Mouse (Mus musculus): ENCODE measurements around the gene Gm20517.
A peak's percentile ranks its signal among the peaks of the same experiment; 100 is the strongest.

Gm20517 gene

GRCm38 (mm10) chr17:47671988-47672310 is 60.6 kb downstream of the Gm20517 start:
- no peak for DNase-seq (ENCODE audit: extremely low read depth, insufficient read length, low spot score)

DNA sequence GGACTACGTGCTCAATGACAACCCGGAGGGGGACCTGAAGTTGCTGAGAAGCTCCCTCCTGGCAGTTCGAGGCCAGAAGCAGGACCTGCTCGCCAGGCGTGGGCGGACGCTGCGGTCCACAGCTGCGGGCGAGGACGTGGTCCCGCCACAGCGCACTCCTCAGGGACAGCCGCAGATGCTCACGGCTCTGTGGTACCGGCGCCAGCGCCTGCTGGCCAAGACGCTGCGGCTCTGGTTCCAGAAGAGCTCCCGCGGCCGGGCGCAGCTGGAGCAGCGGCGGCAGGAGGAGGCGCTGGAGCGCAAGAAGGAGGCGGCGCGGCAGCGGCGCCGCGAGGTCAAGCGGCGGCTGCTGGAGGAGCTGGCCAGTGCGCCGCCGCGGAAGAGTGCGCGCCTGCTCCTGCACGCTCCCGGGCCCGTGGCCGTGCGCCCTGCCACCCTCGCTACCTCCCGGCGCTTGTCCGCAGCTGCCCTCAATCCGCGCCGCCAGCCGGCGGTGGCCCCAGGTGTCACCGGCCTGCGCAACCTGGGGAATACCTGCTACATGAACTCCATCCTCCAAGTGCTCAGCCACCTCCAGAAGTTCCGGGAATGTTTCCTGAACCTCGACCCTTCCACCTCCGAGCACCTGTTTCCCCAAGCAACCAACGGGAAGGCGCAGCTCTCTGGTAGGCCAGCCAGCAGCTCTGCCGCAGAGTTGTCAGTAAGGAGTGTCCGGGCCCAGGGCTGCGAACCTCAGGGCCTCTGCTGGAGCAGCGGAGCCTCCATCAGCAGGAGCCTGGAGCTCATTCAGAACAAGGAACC is 61.1 kb downstream of the Gm20517 start:
- no peak for DNase-seq (ENCODE audit: extremely low read depth, insufficient read length, low spot score)

- DNase-seq (ENCODE audit: extremely low read depth, insufficient read length, low spot score): no peak
These were observed 65.2 kb downstream of the Gm20517 start for GRCm38 (mm10) chr17:47676581-47676980.

DNA sequence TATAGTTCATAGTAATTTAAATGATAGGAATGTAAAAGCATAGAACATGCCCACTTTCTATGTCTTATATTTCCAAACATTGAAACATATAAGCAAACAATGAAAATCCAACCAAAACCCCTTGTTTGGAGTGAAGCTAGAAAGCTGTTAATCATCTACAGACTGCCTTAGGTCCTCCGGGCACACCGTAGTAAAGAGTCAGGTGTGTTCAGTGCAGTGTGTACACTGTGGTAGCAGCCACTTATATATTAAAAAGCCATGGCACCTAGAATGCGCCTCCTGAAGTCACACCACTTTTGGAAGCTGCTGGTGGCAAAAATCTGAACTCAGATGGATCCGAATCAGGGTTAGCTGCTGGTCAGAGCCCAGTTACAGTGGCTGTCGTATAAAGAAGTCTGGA is 66.8 kb downstream of the Gm20517 start:
- DNase-seq (ENCODE audit: extremely low read depth, insufficient read length, low spot score): no peak

DNA sequence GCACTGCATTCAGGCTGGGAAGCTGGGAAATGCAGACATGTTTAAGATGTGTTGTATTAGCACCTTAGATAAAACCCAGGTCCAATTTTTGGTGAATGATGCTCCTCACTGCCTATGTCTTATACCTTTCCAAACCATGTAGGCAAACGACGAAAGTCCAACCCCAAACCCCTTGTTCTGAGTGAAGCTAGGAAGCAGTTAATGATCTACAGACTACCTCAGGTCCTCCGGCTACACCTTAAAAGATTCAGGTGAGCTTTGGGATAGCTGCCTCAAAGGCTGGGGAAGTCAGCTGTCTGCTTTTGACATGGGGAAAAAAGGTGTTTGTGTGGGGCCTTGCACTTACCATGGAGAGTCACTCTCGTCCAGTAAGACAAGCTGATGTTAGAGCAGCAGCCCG is 67.3 kb downstream of the Gm20517 start:
- DNase-seq (ENCODE audit: extremely low read depth, insufficient read length, low spot score): no peak

GRCm38 (mm10) chr17:47682836-47683235 is 71.4 kb downstream of the Gm20517 start:
- no peak for DNase-seq (ENCODE audit: extremely low read depth, insufficient read length, low spot score)

- DNase-seq (ENCODE audit: extremely low read depth, insufficient read length, low spot score): peak; percentile 99
These were observed 76.3 kb downstream of the Gm20517 start for GRCm38 (mm10) chr17:47687409-47688343.

GRCm38 (mm10) chr17:47688344-47688607 is 76.9 kb downstream of the Gm20517 start, which contains the start of gene Tomm6:
Gene Tomm6 (minus strand): TSS chr17:47688386.
- DNase-seq (ENCODE audit: extremely low read depth, insufficient read length, low spot score): no peak

GRCm38 (mm10) chr17:47688608-47689575 is 77.5 kb downstream of the Gm20517 start, which contains the start of gene Frs3:
Gene Frs3 (plus strand): TSS chr17:47689030.
- no peak for DNase-seq (ENCODE audit: extremely low read depth, insufficient read length, low spot score)

- no peak for DNase-seq (ENCODE audit: extremely low read depth, insufficient read length, low spot score)
These were observed 78.5 kb downstream of the Gm20517 start for GRCm38 (mm10) chr17:47689894-47690293.

- no peak for DNase-seq (ENCODE audit: extremely low read depth, insufficient read length, low spot score)
These were observed 80.3 kb downstream of the Gm20517 start for GRCm38 (mm10) chr17:47691650-47692049.

GRCm38 (mm10) chr17:47693671-47694441 is 82.5 kb downstream of the Gm20517 start:
- DNase-seq (ENCODE audit: extremely low read depth, insufficient read length, low spot score): no peak

DNA sequence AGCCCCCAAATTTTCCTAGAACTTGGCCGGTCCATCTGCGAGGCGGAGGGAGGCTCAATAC is 82.9 kb downstream of the Gm20517 start, which contains the start of gene Gm21981:
TSS of gene Gm21981 (minus strand) at position 14 of the 61 bp plus-strand sequence.
- DNase-seq (ENCODE audit: extremely low read depth, insufficient read length, low spot score): no peak

GRCm38 (mm10) chr17:47694503-47695336 is 83.3 kb downstream of the Gm20517 start, which contains the start of gene Prickle4:
Gene Prickle4 (minus strand): TSS chr17:47694736.
- peak; percentile 78 for DNase-seq (ENCODE audit: extremely low read depth, insufficient read length, low spot score)

DNA sequence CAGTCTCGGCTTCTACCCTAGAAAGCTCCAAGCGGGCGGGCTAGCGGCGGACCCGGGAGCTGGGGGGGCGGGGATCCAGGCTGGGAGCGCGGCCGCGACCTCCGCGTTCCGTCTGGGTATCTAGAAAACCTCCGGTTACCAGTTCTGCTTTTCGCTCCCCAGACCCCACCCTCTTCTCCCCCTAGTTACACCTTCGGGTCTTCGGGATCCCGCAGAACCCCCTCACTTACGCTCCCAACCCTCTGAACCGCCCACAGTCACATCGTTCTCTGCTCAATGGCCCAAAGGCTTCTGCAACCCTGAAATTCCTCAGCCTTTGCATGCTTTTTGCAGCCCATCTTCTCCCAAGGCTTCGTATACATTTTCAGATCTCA is 83.9 kb downstream of the Gm20517 start:
- DNase-seq (ENCODE audit: extremely low read depth, insufficient read length, low spot score): no peak

DNA sequence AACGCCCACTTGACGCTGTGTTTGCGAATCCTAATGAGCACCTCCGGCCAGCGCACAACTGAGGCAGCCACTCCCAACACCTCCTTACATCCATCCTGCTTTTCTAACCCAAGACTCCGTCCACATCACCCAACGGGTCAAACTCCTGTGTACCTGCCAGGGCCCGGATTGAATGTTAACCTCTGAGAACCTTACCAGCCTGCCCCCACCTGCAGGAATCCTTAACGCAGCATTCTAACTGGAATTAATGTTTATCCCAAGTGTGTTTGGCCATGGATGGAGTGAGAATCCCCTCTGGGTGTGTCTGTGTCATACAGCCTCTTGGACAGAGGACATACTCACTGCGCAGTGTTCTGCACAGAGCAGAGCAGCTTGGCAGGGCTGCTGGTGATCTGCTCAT is 86.8 kb downstream of the Gm20517 start:
- no peak for DNase-seq (ENCODE audit: extremely low read depth, insufficient read length, low spot score)

GRCm38 (mm10) chr17:47699055-47699454 is 87.7 kb downstream of the Gm20517 start:
- DNase-seq (ENCODE audit: extremely low read depth, insufficient read length, low spot score): no peak

- DNase-seq (ENCODE audit: extremely low read depth, insufficient read length, low spot score): no peak
These were observed 90.4 kb downstream of the Gm20517 start for GRCm38 (mm10) chr17:47701793-47702192.

DNA sequence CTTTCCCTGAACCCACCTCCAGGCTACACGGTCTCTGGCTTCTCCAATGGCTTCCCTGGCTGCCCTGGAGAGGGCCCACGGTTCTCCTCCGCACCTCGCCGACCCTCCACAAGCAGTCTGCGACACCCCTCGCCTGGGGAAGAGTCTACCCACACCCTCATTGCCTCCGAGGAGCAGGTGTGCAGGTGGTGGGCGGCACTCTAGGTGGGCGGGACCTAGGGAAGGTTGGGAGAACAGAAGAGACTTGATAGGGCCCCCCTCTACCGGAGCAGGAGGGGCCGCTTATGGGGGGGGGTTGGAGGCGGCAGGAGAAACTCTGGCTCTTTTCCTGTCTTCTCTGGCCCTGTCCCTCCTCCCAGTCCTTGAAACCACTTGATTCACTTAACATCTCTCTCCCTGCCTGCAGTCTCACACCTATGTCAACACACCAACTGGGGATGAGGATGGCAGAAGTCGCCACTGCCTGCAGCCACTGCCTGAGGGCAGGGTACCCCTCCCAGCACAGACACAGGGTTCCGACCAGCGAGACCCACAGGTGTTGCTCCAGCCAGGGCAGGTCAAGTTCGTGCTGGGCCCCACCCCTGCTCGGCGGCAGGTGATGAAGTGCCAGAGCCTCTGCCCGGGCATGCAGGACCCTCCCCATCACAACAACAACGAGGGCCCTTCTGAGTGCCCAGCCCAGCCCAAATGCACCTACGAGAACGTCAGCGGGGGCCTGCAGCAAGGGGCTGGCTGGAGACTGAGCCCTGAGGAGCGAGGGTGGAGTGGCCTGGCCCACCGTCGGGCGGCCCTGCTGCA is 91.4 kb downstream of the Gm20517 start:
- DNase-seq (ENCODE audit: extremely low read depth, insufficient read length, low spot score): no peak
